Mouse (Mus musculus): ENCODE data around the gene Itgb5.

DNA sequence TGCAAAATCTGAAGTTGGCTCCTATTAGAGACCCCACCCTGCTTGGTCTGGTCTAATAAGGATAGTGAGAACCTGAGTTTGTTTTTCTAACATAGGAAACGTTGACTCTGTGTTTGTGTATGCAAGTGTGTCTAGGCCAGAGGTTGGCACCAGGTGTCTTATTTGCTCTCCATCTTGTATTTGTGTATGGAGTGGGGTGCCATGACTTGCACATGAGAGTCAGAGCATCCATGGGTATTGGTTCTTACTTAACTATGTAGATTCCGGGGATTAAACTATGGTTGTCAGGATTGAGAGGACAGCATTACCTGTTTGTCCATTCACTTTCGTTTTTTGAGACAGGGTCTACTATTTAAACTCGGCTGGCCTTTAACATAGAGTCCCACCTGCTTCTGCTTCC is 123.5 kb downstream of the Itgb5 start:
- TF ChIP-seq CTCF (IDR thresholded peaks at IDR 0.05; ENCODE audit: low read depth, low read length), result no peak
- no peak for TF ChIP-seq EP300 (IDR thresholded peaks at IDR 0.05; ENCODE audit: insufficient read depth, low read depth, low read length)
- no peak for TF ChIP-seq POLR2A (IDR thresholded peaks at IDR 0.05; ENCODE audit: insufficient read depth, low read length)
